Mouse (Mus musculus) cerebellum, adult 2 months (tissue): ENCODE data around the gene Slc26a8.

Experiments
- CTCF ChIP-seq: fragments of 200-500 bp; IDR thresholded peaks from 2 replicates; pipeline ENCODE4 v1.5.1; 2011; ENCODE audit warnings: low read depth, mild to moderate bottlenecking, control low read depth, low read length, moderate library complexity, borderline replicate concordance; ENCODE audit not compliant: insufficient read depth
- POLR2A ChIP-seq: fragments of 200-500 bp; IDR thresholded peaks from 2 replicates; pipeline ENCODE4 v1.6.1; 2011; ENCODE audit warnings: low read length, control low read depth, borderline replicate concordance; ENCODE audit not compliant: insufficient read depth

DNA sequence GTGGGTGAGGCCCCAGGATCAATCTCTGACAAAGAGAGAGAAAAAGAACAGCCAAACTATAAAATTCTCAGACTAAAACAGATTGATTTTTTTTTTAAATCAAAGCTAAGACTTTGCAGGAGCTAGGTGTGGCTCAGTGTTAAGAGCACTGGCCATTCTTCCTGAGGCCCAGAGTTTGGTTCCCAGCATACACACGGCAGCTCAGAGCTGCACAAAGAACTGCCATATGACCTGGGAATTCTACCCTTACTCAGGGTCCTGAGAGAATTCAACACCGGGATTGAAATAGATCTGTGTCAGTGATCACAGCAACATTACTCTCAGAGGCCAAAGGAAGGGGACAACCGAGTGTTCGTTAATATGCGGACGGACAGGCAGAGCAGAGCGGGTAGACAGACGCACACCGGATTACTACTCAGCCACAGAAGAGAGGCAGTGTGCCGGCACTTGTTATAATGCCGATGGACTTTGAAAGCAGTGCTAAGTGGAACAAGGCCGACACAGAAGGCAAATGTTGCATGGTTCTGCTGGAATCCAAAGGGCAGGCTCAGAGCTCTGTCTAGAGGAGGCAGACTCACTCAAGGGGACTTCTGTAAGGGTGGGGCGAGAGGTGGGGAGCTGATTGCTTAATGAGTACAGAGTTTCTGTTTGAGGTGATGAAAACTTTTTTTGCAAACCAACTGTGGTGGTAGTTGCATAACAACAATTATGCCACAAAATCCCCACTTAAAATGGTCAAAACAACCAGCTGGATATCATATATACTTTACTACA lies 7.5 kb downstream of the Slc26a8 start:
- no peak for TF ChIP-seq CTCF
- TF ChIP-seq POLR2A: no peak
